Mouse (Mus musculus) frontal cortex, adult (tissue): ENCODE results near the gene Ddr1.

ENCODE experiments used
- ATAC-seq: cut with Nextera tagmentation; 2 replicates; pipeline ENCODE4 v1.9.2; 2017; ENCODE audit warnings: mild to moderate bottlenecking, moderate library complexity, mixed read lengths; ENCODE audit not compliant: low TSS enrichment

Gene Ddr1

GRCm38 (mm10) chr17:35693906-35694305, 10.5 kb downstream of the Ddr1 start:
- ATAC-seq, result peak; percentile 26

DNA sequence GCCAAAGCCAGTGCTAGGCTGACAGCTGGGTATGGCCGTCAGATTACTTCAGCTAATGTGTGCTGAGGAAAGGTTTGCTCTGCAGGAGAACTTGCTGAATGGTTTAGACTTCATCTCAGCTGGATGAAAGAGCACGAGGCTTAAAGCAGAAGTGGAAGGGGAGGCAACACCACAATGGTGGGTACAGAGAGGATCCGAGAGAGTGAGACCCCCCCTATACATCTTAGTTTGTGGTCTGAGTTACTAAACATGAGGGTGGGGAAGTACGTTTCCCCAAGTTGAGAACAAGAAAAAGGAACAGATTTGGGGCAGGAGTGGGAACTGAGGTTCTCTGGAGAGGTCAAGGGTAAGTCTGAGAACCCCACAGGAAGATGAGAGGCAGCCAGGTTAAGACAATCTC, 12.1 kb downstream of the Ddr1 start:
- no peak for ATAC-seq

- no peak for ATAC-seq
Observed at GRCm38 (mm10) chr17:35691811-35692210, 12.6 kb downstream of the Ddr1 start.

GRCm38 (mm10) chr17:35689936-35690645, 14.3 kb downstream of the Ddr1 start:
- no peak for ATAC-seq

DNA sequence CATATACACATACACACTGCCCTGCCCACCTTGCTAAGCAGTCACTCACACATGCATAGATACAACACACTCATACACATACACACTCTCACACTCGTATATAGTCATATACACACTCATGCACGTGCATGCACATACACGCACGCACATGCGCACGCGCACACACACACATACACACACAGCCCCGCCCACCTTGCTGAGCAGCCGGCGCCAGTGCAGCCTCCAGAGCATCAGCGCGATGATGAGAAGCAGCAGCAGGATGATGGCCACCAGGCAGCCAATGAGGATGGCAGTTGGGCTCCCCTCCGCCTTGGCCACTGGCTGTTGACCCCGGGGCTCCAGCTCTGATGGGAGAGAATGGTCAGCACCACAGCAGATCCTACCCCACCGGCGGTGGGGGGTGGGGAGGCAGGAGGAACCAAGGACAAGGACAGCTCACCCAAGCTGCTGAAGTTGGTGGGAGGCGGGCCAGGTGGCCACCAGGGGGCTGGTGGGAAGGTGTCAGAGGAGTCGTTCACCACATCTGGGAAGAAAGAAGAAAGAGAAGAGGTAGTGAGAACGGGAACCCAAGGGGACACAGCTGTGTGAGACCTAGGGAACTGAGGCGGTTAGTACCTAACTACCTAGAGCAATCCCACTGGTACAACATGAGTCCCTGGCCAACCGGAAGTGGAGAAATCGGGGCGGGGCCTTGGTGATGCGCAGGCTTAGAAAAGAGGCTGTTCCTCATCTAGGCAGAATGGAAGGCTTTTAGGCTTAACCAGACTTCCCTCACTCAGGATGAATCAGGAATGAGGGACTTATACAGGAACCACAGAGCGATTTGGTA, 15.9 kb downstream of the Ddr1 start:
- ATAC-seq, result no peak

DNA sequence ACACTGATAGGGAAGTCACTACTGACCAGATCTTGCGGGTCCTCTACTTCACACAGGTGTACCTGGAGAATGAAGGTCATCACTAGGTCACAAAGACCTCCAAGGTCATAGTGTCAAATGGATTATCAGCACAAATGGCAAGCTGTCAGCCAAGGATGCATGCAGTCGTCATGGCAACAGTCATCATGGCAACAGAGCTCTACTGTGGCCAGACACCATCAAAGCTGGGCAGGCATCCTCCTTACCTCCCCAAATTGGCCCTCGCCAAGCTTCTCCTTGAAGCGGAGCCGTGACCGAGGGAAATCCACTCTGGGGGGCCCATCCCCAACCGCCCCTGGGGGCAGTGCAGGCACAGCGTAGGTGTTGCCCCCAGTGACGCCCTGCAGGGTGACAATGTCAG, 19.4 kb downstream of the Ddr1 start:
- no peak for ATAC-seq

GRCm38 (mm10) chr17:35681986-35682385, 22.4 kb downstream of the Ddr1 start:
- ATAC-seq, result no peak

- no peak for ATAC-seq
Observed at GRCm38 (mm10) chr17:35680591-35680990, 23.8 kb downstream of the Ddr1 start.

GRCm38 (mm10) chr17:35673416-35674035, 30.9 kb downstream of the Ddr1 start, which contains the start of gene Gtf2h4:
Gene Gtf2h4 (minus strand): TSS chr17:35673739.
- peak; percentile 99 for ATAC-seq

DNA sequence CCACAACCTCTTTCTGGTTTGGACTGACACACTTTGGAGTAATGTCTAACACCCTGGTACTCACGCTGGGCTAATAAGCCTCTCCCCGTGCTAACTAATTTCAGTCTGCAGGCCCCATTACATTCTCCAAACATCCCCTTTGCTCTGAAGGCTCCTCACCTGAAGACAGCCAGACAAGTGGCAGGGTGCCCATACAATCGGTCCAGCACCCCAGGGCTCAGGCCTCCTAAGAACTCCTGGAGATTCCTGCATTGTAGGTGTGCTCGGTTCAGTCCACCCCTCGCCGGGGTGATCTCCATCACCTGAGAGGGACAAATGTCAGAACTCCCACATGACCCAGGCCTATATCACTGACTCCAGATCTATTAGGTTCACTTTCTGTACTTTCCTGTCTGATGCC, 31.9 kb downstream of the Ddr1 start:
- ATAC-seq, result no peak

GRCm38 (mm10) chr17:35671846-35672245, 32.6 kb downstream of the Ddr1 start:
- ATAC-seq, result no peak

DNA sequence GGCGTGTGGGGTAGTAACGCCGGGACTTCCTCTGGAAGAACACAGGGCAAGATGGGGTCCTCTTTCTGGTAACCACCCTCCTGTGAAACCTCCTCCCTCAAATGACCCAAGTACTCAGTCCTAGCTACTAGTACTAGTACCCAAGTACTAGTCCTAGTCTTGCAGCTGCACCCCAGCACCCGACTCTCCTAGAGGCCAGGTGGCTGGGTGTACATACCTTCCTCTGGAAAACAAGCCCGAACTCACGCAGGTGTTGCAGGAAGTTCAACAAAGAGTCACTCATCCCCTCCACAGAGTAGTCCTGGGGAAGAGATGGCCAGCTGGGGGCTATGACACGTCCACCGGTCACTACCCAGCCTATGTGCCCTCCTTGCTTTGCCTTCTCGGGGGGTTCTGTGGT, 34.7 kb downstream of the Ddr1 start:
- no peak for ATAC-seq

DNA sequence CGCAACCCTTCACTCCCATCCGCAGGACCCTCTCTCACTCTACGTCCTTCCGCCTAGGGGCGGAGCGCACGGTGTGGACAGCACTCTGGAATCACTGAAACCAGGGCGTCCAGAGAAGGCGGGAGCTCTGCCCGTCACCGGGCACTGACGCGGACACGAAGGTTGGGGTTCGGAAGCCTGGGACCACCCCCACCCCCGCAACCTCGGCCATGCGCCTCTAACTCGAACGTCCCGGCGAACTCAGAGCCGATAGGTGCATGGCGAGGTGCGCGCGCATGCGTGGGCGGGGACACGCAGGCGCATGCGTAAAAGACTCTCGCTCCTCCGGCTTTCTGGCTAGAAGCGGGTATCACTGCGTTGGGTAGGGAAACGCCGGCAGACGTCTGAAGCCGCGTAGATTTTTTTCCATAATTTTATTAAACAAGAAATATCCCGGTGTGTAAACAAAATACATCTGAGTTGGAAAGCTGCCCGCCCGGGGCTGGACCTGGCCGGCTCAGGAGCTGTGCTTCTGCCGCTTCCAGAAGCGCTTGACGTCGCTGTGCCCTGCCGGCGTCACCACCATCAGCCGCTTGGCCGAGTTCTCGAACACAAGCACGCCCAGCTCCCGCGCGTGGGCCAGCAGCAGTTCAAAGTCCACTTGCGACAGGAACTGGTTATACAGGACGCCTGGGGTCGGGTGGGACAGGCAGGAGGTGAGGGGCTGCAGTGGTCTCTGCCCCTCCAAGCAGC, 36.9 kb downstream of the Ddr1 start, which contains the start of gene Vars2:
Vars2 (minus strand) TSS at position 259 of the 732 bp plus-strand sequence.
- peak; percentile 75 for ATAC-seq

- peak; percentile 31 for ATAC-seq
Observed at GRCm38 (mm10) chr17:35666851-35667256, 37.6 kb downstream of the Ddr1 start.

DNA sequence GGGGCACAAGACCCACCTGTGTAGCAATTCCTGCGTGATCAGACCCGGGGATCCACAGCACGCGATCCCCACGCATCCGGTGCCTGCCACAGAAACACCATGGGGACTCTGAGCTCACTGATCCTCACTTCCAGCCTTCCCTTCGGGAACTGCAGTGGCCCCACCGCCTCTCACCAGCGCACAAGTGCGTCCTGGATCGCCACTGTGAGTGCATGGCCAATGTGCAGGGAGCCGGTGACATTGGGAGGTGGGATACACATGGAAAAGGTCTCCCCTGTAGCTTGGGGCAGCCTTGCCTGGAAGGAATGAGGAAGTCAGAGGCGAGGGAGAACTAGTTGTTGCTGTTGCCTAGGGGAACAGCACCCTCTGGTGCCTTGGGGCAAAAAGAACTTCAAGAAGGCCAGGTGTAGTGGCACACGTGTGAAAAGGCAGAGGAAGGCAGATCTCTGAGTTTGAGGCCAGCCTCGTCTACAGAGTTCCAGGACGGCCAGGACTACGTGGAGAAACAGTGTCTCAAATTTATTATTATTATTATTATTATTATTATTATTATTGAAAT, 38.4 kb downstream of the Ddr1 start:
- ATAC-seq, result peak; percentile 50; the same call in 1 of the 2 replicates

DNA sequence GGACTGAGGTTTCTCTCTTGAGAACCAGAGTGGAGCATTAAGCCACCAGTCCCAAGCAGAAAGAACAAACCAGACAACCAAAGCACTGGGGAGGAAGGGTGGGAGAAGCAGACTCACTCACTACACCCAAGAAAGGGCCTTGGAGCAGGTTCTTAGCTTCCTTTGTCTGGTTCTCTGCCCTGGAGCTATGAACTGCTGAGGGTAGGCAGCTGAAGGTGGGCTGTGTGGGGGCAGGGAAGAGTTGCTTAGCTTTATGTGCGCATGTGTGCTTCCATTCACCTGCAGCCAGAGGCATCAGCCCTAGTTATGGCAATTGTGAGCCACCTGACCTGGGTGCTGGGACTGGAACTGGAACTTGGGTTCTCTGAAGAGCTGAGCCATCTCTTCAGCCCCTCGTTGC, 51.3 kb downstream of the Ddr1 start:
- no peak for ATAC-seq

DNA sequence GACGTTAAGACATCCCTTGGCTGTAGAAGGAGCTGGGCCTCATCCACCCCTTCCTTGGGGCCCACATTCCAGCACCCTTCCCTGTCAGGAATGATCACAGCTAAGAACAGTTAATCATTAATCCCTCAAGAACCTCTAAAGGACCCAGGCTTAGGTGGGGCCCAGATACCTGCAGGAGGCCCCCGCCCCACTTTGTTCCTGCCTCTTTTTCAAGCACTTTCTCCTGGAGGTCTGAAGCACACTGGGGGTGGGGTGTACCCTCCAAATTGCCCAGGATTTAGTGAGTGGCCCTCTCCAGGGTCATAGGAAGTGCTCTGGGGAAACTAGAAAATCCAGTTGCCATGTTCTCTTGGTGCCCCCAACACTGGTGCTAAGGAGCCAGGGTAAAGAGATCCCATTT, 55.0 kb downstream of the Ddr1 start:
- ATAC-seq, result no peak

GRCm38 (mm10) chr17:35643609-35644236, 60.7 kb downstream of the Ddr1 start, which contains the start of gene Mucl3:
Gene Mucl3 (minus strand): TSS chr17:35643695.
- ATAC-seq, result no peak

GRCm38 (mm10) chr17:35639352-35639751, 65.1 kb downstream of the Ddr1 start:
- ATAC-seq, result no peak

GRCm38 (mm10) chr17:35638475-35639190, 65.8 kb downstream of the Ddr1 start:
- ATAC-seq, result no peak
